Mouse (Mus musculus) MEL (cell line): ENCODE measurements at regions not wholly inside any gene's neighbourhood (a gene's known extent, or its start where the extent isn't known, plus 50 kb on each side); places are given as distances from the start of the nearest gene placed in this dataset.

Source experiments
- CTCF ChIP-seq, 3 experiments: IDR thresholded peaks in 2 of 3; conservative IDR thresholded peaks in 1 of 3; 2 replicates each; pipeline ENCODE4 v1.5.1; 2011 to 2012; ENCODE audit warnings: low read length in 3 of 3, low read depth in 2 of 3, mild to moderate bottlenecking in 2 of 3, improper control_type of control experiment in 1 of 3, inconsistent platforms in 1 of 3, mixed read lengths in 1 of 3, moderate library complexity in 1 of 3; ENCODE audit not compliant: control insufficient read depth in 1 of 3, insufficient read depth in 1 of 3, poor library complexity in 1 of 3, severe bottlenecking in 1 of 3
- TCF12 ChIP-seq: IDR thresholded peaks from 2 replicates; pipeline ENCODE4 v1.6.1; 2014; ENCODE audit warnings: low read depth, mild to moderate bottlenecking, inconsistent platforms, low read length, improper control_type of control experiment, moderate library complexity
- USF1 ChIP-seq: IDR thresholded peaks from 2 replicates; pipeline ENCODE4 v1.6.1; 2014; ENCODE audit warnings: low read depth, mild to moderate bottlenecking, inconsistent platforms, low read length, improper control_type of control experiment, moderate library complexity

- no peak for TF ChIP-seq USF1
- no peak for TF ChIP-seq TCF12
- no peak for TF ChIP-seq CTCF (IDR thresholded peaks at IDR 0.05 in 2 of 3, conservative IDR thresholded peaks at IDR 0.05 in 1 of 3; ENCODE audit: control insufficient read depth in 1 of 3, insufficient read depth in 1 of 3, low read depth in 2 of 3, low read length in 3 of 3, poor library complexity in 1 of 3, severe bottlenecking in 1 of 3)
These were observed 153.5 kb upstream of the Trhde start for GRCm38 (mm10) chr10:114955608-114956007.
